Mouse (Mus musculus) left cerebral cortex, postnatal 4 days (tissue): ENCODE data around the gene Tyms. TPM values are rescaled to one million over a fixed set of nuclear protein-coding genes. Genes with fewer than 3 reads are reported as not detected.
"Not testable (repeated sequence)": the region's sequence is repeated elsewhere in the genome, so short reads cannot be mapped to it uniquely, and the experiment has no call there.

Experiments
- DNase-seq: peaks from one replicate; pipeline ENCODE4 v3.0.0-alpha.2; 2022
- intact Hi-C: fragments of 180-260 bp; cut with DNase I; formaldehyde crosslinking; loops from one replicate; pipeline ENCODE4 v1.15.1; 2025
- total RNA-seq, 2 experiments: library from RNA; stranded (reverse); gene quantifications; 2 replicates each; pipeline ENCODE4 v1.2.3; 2021

The Tyms gene
- total RNA-seq, 2 experiments from 2014 or later = 14.9 to 15.9 TPM

GRCm38 (mm10) chr5:30104339-30104738, 30.9 kb upstream of the Tyms start:
- peak; percentile 75 for DNase-seq
- intact Hi-C loops = loop anchor here (10.0 kb wide), 1 partner anchor 280 kb away; no protein-coding TSS in a partner anchor

DNA sequence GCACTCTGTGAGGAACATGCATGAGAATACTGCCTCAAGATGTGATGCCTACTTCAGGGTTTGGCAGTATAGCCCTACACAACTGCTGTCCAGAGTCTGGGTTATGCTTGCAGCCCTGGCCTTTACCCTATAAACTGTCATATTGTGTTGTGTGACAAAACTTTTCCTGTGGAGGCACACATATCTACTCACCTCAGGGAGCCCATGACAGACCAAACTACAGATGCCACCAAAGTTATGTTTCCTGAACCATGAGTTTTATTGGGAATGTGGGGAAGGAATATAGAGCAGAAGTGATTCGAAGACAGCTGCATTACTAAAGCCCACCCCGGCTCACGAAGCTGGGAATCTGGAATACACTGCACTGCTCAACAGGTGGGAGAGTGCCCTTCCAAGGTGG, 29.9 kb upstream of the Tyms start:
- intact Hi-C loops = loop anchor here (10.0 kb wide), 1 partner anchor 279 kb away; no protein-coding TSS in a partner anchor

GRCm38 (mm10) chr5:30098260-30098659, 24.8 kb upstream of the Tyms start:
- intact Hi-C loops = no loop called here
- no peak for DNase-seq

More for the DNA sequence above, 29.9 kb upstream of the Tyms start:
- DNase-seq = no peak

- no peak for DNase-seq
- intact Hi-C loops = no loop called here
These were observed 22.3 kb upstream of the Tyms start for GRCm38 (mm10) chr5:30095731-30096130.

DNA sequence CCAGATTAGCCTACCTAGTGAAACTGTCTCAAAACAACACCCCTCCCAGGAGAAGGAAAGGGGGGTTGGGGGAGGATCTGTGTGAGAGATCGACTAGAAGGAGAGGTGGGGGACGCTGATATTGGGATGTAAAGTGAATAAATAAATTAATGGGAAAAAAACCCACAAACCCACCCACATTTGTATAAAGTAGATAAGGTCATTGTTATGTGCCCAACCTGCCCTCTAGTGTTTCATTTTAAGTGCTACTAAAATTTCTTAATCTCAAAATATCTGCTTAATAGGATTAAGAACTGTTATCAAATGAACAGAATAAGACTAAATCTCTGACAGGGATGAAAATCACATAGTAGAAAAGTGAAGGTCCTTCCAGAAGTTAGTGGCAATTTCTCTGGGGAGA, 21.0 kb upstream of the Tyms start:
- intact Hi-C loops = no loop called here
- no peak for DNase-seq

GRCm38 (mm10) chr5:30092701-30093100, 19.3 kb upstream of the Tyms start:
- no peak for DNase-seq
- intact Hi-C loops = no loop called here

DNA sequence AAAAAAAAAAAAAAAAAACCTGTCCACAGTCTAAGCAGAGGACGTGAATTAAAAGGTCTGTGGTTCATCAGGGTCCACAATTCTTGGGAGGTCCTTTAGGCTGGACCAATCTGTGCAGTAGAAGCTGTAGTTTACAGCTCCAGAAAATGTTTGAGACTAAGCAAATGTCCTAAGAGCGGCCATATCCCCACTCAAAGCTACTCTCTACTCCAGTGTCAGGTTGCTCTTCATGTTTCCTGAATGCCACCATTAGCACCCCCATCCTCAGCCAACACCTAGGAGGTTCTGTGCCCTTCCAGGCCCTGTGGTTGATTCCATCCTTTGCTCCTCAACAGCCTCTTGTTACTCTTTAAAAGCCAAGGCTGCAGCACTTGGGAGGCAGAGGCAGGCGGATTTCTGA, 1.0 kb downstream of the Tyms start:
- no peak for DNase-seq
- intact Hi-C loops = no loop called here

GRCm38 (mm10) chr5:30071677-30072076, 1.7 kb downstream of the Tyms start:
- DNase-seq = no peak
- intact Hi-C loops = no loop called here

- intact Hi-C loops = no loop called here
- no peak for DNase-seq
These were observed 5.7 kb downstream of the Tyms start for GRCm38 (mm10) chr5:30067726-30068125.

DNA sequence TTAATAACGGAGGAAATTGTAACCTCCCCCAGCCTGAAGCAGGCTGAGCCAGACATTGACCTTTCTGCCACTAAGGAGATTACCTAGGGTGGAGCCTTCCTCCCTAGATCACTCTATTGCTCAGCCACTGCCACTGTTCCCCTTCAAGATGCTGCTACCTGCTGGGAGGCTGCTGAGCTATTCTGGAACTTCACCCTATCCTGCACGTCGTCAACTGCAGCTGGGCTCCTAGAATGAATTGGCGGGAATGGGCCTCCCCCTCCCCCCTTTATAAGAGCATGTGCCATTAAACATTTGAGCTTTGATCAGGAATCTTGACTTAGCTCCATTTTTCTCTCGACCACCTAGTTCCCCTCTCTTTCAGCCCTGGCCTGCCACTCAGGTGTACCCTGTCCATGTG, 13.8 kb downstream of the Tyms start:
- intact Hi-C loops, DNase-seq: not testable (repeated sequence)

DNA sequence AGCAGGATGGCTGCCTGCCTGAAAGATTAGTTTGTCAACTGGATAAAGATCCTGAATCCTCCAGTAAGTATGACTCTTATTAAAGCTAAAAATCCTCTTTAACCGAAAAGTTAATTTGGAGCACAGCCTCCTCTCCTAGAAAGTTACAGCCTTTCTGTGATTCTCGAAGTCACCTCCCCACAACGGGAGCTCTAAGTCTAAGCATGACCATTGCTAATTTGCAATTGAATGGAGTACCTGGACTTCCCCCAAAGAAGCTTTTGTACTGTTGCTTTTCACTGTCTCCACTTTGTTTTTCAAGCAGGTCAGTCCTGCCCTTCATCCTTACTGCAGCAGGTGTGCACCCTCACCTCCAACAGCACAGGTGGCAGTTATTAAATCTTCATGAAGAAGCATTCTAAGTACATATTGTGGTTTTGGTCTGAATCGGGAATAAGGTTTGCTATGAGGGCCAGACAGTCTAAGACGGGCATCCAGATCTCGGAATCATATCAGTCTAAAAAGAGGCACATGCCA, 15.1 kb downstream of the Tyms start:
- intact Hi-C loops = no loop called here
- no peak for DNase-seq

DNA sequence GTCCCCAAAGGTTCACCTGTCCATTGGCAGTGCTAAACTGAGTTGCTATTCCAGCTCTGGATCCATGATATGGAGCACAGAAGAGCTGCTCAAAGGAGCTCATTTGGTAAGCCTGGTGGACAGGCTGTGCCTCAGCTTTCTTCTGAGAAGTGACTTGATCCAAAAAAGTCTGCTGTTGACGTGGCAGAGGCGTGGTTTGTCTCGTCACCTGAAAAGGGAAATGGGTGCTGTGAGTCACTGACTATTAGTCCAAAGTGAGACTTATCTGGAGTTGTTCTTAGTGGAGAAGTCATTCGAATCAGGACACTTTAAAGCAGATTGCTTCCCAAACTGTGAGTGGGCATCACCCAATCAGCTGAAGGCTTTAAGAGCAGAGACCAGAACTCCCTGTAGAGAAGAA, 33.6 kb downstream of the Tyms start:
- intact Hi-C loops, DNase-seq: not testable (repeated sequence)

GRCm38 (mm10) chr5:30039324-30039723, 34.1 kb downstream of the Tyms start:
- DNase-seq, intact Hi-C loops: not testable (repeated sequence)

GRCm38 (mm10) chr5:30037111-30037510, 36.3 kb downstream of the Tyms start:
- intact Hi-C loops, DNase-seq: not testable (repeated sequence)

DNA sequence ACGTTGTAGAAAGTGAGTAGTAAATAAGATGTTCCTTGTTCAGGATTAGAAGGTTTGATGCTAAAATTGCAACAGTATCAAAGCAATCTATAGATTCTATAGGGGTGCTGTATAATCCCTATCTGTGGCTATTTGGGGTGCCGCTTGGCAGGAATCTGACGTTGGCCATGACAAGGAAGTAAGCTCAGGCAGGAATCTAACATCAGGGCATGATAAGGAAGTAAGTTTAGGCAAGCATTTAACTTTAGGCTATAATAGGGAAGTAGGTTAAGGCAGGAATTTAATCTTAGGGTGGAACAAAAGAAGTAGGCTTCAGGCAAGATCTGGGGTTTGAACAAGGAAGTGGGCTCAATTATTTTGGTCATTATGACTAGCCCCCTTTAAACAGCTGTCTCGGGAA, 37.6 kb downstream of the Tyms start:
- intact Hi-C loops, DNase-seq: not testable (repeated sequence)

GRCm38 (mm10) chr5:30014580-30014979, 58.8 kb downstream of the Tyms start:
- intact Hi-C loops = no loop called here
- DNase-seq = peak; percentile 3

DNA sequence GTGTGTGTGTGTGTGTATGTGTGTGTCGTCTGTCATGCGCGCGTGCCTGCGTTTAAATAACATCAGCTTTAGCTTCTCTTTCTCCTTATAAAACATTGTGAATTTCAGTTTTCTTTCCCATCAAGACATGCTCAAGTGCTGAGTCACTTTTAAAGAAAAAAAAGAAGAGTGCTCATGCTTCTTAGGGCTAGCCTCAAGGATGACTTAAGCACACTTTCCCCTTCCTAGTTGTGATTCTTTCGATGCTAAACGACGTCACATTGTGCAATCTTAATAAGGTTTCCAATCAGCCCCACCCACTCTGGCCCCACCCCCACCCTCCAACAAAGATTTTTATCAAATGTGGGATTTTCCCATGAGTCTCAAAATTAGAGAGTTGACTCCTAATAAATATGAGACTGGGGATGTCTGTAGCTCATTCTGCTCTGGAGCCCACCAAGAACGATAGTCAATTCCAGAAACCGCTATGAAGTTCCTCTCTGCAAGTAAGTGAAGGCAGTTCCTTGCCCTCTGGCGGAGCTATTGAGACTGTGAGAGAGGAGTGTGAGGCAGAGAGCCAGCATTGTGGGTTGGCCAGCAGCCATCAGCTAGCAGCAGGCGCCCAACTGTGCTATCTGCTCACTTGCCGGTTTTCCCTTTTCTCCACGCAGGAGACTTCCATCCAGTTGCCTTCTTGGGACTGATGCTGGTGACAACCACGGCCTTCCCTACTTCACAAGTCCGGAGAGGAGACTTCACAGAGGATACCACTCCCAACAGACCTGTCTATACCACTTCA, 60.5 kb downstream of the Tyms start, which contains the start of gene Il6:
TSS of gene Il6 (plus strand) at position 389 of the 778 bp plus-strand sequence.
- DNase-seq = peak; percentile 92
- intact Hi-C loops = no loop called here

Other genes starting within 250 kb of the Tyms start
- gene Il6, start 60.5 kb downstream of the Tyms start, total RNA-seq = not detected
- gene Garem2, start 31.5 kb upstream of the Tyms start, total RNA-seq = 10 to 100 TPM; 10.3 to 10.8 TPM
- 1 to 10 TPM; 1.6 to 2.6 TPM for gene 3110082J24Rik, start 32.5 kb upstream of the Tyms start, total RNA-seq
- 10 to 100 TPM; 58.6 to 61.6 TPM for gene Hadha, start 81.5 kb upstream of the Tyms start, total RNA-seq
- gene Hadhb, start 81.6 kb upstream of the Tyms start, total RNA-seq = 10 to 100 TPM; 42.2 to 44.9 TPM
- gene Adgrf3, start 132.1 kb upstream of the Tyms start, total RNA-seq = not detected
- gene Selenoi, start 159.0 kb upstream of the Tyms start, total RNA-seq = 10 to 100 TPM; 67.2 to 78.6 TPM
- gene Drc1, start 207.8 kb upstream of the Tyms start, total RNA-seq = 10 to 100 TPM; 12.6 to 14.6 TPM